Mouse (Mus musculus) spleen, embryonic (tissue): Measurements from ENCODE around the gene 1700067K01Rik.

Experiments used
- CTCF ChIA-PET: fragments of 350-600 bp; sonication (Branson Sonifier 250); formaldehyde crosslinking; loops from one replicate; lab custom pipeline; 2022; lab: Charles Lee

1700067K01Rik gene

GRCm38 (mm10) chr8:84001281-84002000 lies at the start of gene 1700067K01Rik:
Gene 1700067K01Rik (plus strand): TSS chr8:84001502.
- CTCF ChIA-PET = no interaction called here

GRCm38 (mm10) chr8:83954749-83955105 lies 46.6 kb upstream of the 1700067K01Rik start:
- CTCF ChIA-PET = interaction anchor here (0.5 to 1.0 kb wide), 2 partner anchors 17 to 258 kb away, joined by 4 to 7 read pairs; no protein-coding TSS in a partner anchor

- CTCF ChIA-PET = interaction anchor here (0.5 to 1.0 kb wide), 3 partner anchors 16 to 623 kb away, joined by 4 to 7 read pairs (median 5); no protein-coding TSS in a partner anchor
These were observed 46.0 kb upstream of the 1700067K01Rik start, which contains the start of the genes Gm10644 and Asf1b for GRCm38 (mm10) chr8:83955106-83955957. Gene Gm10644 (minus strand): TSS chr8:83955205. Gene Asf1b (plus strand): TSS chr8:83955507.

- CTCF ChIA-PET = interaction anchor here (1.0 kb wide), 1 partner anchor 15 kb away, joined by 4 read pairs; no protein-coding TSS in a partner anchor
These were observed 45.4 kb upstream of the 1700067K01Rik start for GRCm38 (mm10) chr8:83955958-83956218.

DNA sequence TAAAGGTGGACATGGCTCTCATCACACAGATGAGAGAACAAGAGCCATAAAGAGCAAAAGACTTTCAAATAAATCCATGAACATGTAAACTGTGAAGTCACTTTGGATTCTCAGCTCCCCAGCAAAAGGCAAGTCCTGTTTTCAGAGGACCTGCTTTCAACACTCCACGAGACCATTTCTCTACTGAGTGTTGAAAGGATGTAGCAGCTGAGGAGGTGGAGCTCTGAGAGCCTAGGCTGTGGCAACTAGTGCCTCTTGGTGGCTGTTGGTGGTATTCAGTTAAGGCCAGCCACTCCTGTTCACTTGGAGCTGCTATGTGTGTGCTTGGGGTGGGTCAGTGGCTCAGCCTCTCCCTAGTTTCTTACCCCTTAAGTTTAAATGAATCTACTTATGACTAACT lies 44.5 kb upstream of the 1700067K01Rik start:
- CTCF ChIA-PET = no interaction called here

- CTCF ChIA-PET = interaction anchor here (1.2 kb wide), 1 partner anchor 827 kb away, joined by 3 read pairs; no protein-coding TSS in a partner anchor
These were observed 37.1 kb upstream of the 1700067K01Rik start for GRCm38 (mm10) chr8:83964015-83964765.

GRCm38 (mm10) chr8:83967701-83968100 lies 33.6 kb upstream of the 1700067K01Rik start:
- CTCF ChIA-PET = no interaction called here

- CTCF ChIA-PET = interaction anchor here (1.3 kb wide), 1 partner anchor 16 kb away, joined by 4 read pairs; the partner anchor contains the start of genes Asf1b and Gm10644
These were observed 30.2 kb upstream of the 1700067K01Rik start for GRCm38 (mm10) chr8:83971121-83971520.

GRCm38 (mm10) chr8:83971661-83972060 lies 29.6 kb upstream of the 1700067K01Rik start:
- CTCF ChIA-PET = interaction anchor here (1.3 kb wide), 1 partner anchor 16 kb away, joined by 4 read pairs; the partner anchor contains the start of genes Asf1b and Gm10644

DNA sequence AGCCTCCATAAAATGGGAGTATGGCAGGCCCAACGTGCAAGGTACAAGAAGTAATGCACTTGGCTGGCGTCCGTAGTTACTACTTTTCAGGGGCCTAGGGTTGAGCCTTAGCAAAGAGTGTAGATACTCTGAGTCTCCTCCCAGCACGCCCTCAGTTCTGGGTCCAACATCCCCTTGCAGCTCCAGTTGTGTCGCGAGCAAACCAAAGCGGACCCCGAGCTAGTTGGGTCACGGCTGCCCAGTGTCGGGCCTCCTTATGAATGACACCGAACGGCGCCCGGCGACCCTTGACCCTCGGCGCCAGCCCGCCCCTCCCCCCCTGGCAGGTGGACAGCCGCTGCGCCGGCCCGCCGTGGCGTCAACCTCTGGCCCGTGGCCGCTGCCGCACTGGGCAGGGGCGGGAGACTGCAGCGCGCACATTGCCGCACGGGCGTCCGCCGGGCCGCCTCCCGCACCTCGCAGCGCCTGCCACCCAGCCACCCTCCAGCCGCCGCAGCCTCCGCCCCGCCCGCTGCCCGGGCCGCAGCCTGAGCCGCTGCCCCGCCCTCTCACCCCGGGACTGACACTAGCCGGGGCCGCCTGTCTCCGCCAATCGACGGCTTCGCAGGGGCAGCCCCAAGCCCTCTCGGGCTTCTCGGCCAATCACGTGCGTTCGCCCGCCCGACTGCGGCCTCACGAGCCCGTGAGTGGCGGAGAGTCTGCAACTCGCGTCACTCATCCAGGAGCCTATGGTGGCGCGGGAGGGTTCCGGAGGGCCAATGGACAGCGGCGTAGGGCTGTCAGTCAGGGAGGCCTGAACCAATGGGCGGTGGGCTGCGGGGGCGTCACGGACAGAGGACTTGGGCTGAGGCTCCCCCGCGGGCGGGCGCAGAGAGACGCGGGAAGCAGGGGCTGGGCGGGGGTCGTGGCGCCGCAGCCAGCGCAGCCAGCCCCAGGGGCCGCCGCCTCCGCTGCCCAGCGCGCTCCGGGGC lies 28.9 kb upstream of the 1700067K01Rik start, which contains the start of gene Prkaca:
TSS of gene Prkaca (plus strand) at position 844 of the 971 bp plus-strand sequence.
- CTCF ChIA-PET = interaction anchor here (0.6 to 1.3 kb wide), 2 partner anchors 17 to 380 kb away, joined by 4 read pairs; partner anchors contain the start of genes Asf1b and Gm10644

GRCm38 (mm10) chr8:83973161-83974031 lies 27.9 kb upstream of the 1700067K01Rik start:
- CTCF ChIA-PET = interaction anchor here (0.6 to 0.7 kb wide), 4 partner anchors 10 to 523 kb away, joined by 3 to 22 read pairs (median 4); no protein-coding TSS in a partner anchor

DNA sequence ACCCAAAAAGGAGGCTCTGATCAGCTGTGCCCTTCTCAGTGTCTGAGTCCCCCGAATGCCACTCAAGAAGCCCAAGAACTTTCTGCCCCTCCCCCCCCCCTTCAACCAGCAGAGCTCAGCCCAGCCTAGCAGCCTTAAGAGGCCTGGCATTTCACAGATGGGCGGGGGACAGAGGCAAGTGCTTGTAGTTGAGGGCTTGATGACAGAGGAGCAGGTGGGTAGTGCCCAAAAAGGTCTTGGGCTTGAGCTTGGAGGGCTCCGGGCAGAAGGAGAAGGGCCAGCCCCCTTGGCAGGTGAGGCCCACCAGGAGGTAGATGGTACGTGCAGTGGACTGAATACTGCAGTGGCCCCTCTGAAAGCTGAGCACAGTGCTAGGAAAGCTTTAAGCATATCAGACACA lies 26.8 kb upstream of the 1700067K01Rik start:
- CTCF ChIA-PET = interaction anchor here (0.6 to 0.9 kb wide), 2 partner anchors 159 to 322 kb away, joined by 3 read pairs; partner anchors contain the start of gene Gipc1

DNA sequence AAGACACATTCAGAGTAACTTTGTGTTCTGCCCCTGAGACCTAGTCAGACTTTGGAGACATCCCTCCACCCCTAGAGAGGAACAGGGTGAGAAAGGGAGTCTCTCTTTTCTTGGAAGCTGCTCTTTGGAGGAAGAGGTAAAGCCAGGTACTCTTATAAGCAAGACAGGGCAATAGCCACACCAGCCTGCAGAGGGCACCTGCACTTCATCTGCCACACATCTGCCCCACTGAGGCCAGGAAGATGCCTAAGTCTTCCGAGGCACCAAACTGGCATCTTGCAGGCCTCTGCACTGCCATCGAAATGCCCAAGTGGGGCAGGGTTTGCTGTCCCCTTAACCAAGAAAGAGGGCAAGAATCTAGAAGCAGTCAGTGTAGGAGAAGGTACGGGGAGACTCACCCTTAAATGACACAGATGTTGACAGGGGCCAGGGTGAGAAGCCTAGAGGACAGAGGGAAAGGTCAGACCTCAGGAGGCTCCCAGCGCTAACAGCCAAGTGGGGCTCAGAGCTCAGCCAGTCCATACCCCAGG lies 25.1 kb upstream of the 1700067K01Rik start:
- CTCF ChIA-PET = no interaction called here

GRCm38 (mm10) chr8:83976779-83977350 lies 24.4 kb upstream of the 1700067K01Rik start:
- CTCF ChIA-PET = no interaction called here

- CTCF ChIA-PET = no interaction called here
These were observed 23.7 kb upstream of the 1700067K01Rik start for GRCm38 (mm10) chr8:83977646-83978045.

DNA sequence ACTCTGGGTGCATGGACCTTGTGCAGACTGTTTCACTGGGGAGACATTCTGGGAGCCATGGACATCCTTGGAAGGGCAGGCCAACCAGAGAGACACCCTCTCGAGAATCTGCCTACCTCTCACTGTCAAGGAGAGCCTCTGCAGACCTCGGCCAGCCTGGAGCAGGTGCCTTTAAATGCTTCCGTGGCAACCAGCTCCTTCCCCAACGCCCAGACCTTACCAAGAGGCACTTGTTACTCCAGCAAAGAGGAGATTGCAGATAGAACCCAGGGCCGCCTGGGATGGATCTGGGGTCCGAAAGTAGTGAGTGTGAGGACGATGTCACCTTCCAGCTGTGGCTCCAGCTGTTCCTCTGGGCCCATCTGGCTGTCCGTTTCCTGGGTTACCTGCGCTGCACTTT lies 23.1 kb upstream of the 1700067K01Rik start:
- CTCF ChIA-PET = no interaction called here

DNA sequence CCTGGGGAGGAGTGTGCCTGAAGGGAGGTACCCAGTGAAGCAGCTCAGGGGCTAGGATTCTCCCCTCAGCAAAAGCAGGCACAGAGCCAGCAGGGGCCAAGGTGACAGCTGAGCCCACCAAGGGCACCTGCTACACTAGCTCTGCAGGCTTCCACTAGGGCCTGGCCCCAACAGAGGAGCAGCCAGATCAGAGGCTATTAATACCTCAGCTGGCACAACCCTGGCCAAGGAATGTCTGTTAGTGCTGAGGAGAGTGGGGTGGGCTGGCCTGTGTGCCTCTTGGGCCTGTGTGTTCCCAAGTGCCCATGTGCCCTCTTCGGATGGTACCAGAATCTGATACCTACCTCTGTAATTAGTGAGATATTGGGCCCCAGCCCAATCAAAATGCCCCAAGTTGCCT lies 21.1 kb upstream of the 1700067K01Rik start:
- CTCF ChIA-PET = no interaction called here

- CTCF ChIA-PET = no interaction called here
These were observed 20.5 kb upstream of the 1700067K01Rik start for GRCm38 (mm10) chr8:83980845-83981244.
